Mouse (Mus musculus): ENCODE data around the gene Ston2. TPM values are rescaled to one million over a fixed set of nuclear protein-coding genes. Genes with fewer than 3 reads are reported as not detected.

Ston2 gene
- polyA plus RNA-seq, 1 experiment from 2014 or later, result 8.4 TPM

DNA sequence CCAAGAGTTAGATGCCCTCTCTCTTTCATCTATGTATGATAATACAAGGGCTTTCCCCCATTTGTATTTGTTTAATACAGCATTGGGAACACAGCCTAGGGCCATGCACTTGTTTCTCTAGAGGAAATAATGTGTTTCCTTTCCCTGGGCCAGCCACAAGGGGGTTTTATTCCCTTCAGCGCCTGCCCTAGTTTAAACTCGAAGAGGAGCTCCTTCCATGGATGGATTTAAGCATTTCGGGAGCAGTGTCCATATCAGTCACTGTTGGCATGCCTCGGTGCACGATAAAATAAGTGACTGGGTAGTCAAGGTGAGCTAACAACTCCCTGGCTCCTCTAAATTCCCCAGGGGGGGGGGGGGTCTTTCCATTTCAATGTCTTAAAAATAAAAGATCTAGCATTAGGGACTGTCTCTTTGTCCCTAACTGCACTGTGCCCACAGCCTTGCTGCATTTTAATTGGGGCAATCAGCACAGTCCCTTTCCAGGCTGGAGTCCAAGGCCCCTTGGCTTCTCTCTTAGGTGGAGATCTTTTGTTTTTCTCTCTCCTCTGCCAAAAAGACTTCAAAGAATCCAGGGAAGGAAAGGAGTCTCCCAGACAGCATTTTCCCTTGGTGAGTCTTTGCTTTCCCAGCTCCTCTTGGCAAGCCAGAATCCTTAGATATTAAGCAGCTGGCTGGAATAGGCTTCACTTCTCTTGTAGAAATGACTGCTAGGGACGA lies 55.3 kb downstream of the Ston2 start:
- WGBS, result 78% methylated on average over 6 of the region's 6 CpGs
- no peak overlapping the region for H3K4me3 ChIP-seq (ENCODE audit: low read depth, low read length)
- DNase-seq (ENCODE audit: low spot score, missing footprints) (no peak), ATAC-seq (ENCODE audit: low FRiP score) (no peak)
- no peaks in the 10 kb centered on the region for H3K36me3 ChIP-seq (ENCODE audit: control insufficient read depth, insufficient read depth, low read length)
- no peaks in the 10 kb centered on the region for H3K27me3 ChIP-seq (ENCODE audit: control insufficient read depth, insufficient read depth, low read length)
- H3K27ac ChIP-seq (ENCODE audit: low read depth, low read length), result no peak overlapping the region
- H3K4me1 ChIP-seq (ENCODE audit: control insufficient read depth, insufficient read depth, low read length), result no peaks in the 10 kb centered on the region
- no peaks in the 10 kb centered on the region for H3K9me3 ChIP-seq (ENCODE audit: control insufficient read depth, low read length)
- no peak overlapping the region for H3K9ac ChIP-seq (ENCODE audit: low read length)
- H3K4me2 ChIP-seq, result no peak overlapping the region

- H3K36me3 ChIP-seq (ENCODE audit: control insufficient read depth, insufficient read depth, low read length), result no peaks in the 10 kb centered on the region
- no peak for DNase-seq (ENCODE audit: low spot score, missing footprints)
- no peak overlapping the region for H3K27ac ChIP-seq (ENCODE audit: low read depth, low read length)
- no peaks in the 10 kb centered on the region for H3K9me3 ChIP-seq (ENCODE audit: control insufficient read depth, low read length)
- 87% methylated on average over 7 of the region's 7 CpGs for WGBS
- H3K4me1 ChIP-seq (ENCODE audit: control insufficient read depth, insufficient read depth, low read length), result no peaks in the 10 kb centered on the region
- no peaks in the 10 kb centered on the region for H3K27me3 ChIP-seq (ENCODE audit: control insufficient read depth, insufficient read depth, low read length)
- no peak overlapping the region for H3K9ac ChIP-seq (ENCODE audit: low read length)
- H3K4me2 ChIP-seq, result no peak overlapping the region
- H3K4me3 ChIP-seq (ENCODE audit: low read depth, low read length), result no peak overlapping the region
- no peak for ATAC-seq (ENCODE audit: low FRiP score)
Observed at GRCm38 (mm10) chr12:91726202-91726601, 62.0 kb downstream of the Ston2 start.

GRCm38 (mm10) chr12:91723912-91724311 lies 64.3 kb downstream of the Ston2 start:
- DNase-seq (ENCODE audit: low spot score, missing footprints) (no peak), ATAC-seq (ENCODE audit: low FRiP score) (no peak)
- Histone ChIP-seq H3K4me1 (ENCODE audit: control insufficient read depth, insufficient read depth, low read length) (no peaks in the 10 kb centered on the region), H3K4me2 (no peak overlapping the region), H3K27ac (ENCODE audit: low read depth, low read length) (no peak overlapping the region), H3K27me3 (ENCODE audit: control insufficient read depth, insufficient read depth, low read length) (no peaks in the 10 kb centered on the region), H3K9me3 (ENCODE audit: control insufficient read depth, low read length) (no peaks in the 10 kb centered on the region), H3K36me3 (ENCODE audit: control insufficient read depth, insufficient read depth, low read length) (no peaks in the 10 kb centered on the region), H3K4me3 (ENCODE audit: low read depth, low read length) (no peak overlapping the region), H3K9ac (ENCODE audit: low read length) (no peak overlapping the region)
- WGBS, result 82% methylated on average over 6 of the region's 6 CpGs

DNA sequence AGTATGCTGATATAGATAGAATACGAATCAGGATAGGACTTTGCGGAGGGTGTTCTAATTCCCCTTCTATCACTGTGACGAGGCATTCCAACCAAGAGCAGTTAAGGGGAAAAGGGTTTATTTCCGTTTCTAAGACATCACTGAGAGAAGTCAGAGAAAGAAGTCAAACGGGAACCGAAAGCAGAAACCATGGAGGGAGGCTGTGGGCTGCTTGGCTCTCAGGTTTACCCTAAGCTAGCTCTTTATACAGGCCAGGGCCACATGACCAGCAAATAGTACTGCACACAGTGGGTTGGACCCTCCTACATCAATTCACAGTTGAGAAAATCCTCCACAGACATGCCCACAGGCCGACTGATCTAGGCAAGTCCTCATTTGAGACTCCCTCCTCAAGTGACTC lies 69.1 kb downstream of the Ston2 start:
- Histone ChIP-seq H3K27ac (ENCODE audit: low read depth, low read length) (no peak overlapping the region), H3K36me3 (ENCODE audit: control insufficient read depth, insufficient read depth, low read length) (no peaks in the 10 kb centered on the region), H3K4me3 (ENCODE audit: low read depth, low read length) (no peak overlapping the region), H3K9ac (ENCODE audit: low read length) (no peak overlapping the region), H3K4me1 (ENCODE audit: control insufficient read depth, insufficient read depth, low read length) (no peaks in the 10 kb centered on the region), H3K4me2 (no peak overlapping the region), H3K27me3 (ENCODE audit: control insufficient read depth, insufficient read depth, low read length) (no peaks in the 10 kb centered on the region), H3K9me3 (ENCODE audit: control insufficient read depth, low read length) (no peaks in the 10 kb centered on the region)
- whole genome bisulfite sequencing, result 85% methylated on average over 7 of the region's 7 CpGs
- DNase-seq (ENCODE audit: low spot score, missing footprints) (no peak), ATAC-seq (ENCODE audit: low FRiP score) (no peak)

DNA sequence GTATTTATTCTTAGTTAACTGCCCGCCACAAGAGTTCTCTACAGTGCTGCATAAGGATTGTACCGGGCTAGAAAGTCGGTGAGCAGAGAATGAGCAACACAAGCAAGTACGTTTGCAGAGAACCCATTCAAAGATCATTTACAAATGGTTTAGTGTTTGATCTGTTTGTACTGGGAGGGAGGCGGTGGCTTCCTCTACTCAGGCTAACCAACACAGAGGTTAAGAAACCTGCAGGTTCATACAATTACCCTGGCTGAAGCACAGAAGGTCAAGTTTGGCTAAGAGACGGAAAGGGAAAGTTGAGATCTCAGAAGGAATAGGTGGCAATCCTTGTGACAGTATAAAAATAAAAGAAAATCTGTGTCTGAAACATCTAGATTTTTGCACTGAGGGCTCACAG lies 72.5 kb downstream of the Ston2 start:
- Histone ChIP-seq H3K9me3 (ENCODE audit: control insufficient read depth, low read length) (no peaks in the 10 kb centered on the region), H3K4me1 (ENCODE audit: control insufficient read depth, insufficient read depth, low read length) (peaks cover 3% of the 10 kb centered on the region; the same call in 1 of the 2 replicates), H3K36me3 (ENCODE audit: control insufficient read depth, insufficient read depth, low read length) (no peaks in the 10 kb centered on the region), H3K27ac (ENCODE audit: low read depth, low read length) (no peak overlapping the region), H3K9ac (ENCODE audit: low read length) (no peak overlapping the region), H3K27me3 (ENCODE audit: control insufficient read depth, insufficient read depth, low read length) (no peaks in the 10 kb centered on the region), H3K4me3 (ENCODE audit: low read depth, low read length) (no peak overlapping the region), H3K4me2 (no peak overlapping the region)
- ATAC-seq (ENCODE audit: low FRiP score), result no peak
- no peak for DNase-seq (ENCODE audit: low spot score, missing footprints)
- 78% methylated on average over 6 of the region's 6 CpGs for WGBS

DNA sequence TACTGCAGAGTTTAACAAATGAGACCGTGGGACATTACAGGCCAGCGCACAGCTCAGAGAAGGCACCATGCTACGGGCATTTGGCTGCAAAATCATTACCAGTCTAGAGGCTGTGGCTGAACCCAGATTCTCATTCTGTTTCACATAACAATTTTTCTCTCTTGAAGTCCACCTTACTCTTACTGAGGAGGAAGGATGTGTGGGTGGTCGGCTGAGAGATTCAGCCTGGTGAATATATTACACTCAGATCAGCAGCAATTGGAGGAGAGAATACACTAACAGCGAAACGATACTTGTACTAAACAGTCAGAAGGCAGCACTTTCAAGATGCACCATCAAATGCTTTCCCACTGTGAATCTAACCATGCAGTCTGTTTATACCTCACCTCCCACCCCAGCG lies 74.8 kb downstream of the Ston2 start:
- no peak overlapping the region for H3K9ac ChIP-seq (ENCODE audit: low read length)
- no peak overlapping the region for H3K4me3 ChIP-seq (ENCODE audit: low read depth, low read length)
- H3K4me2 ChIP-seq, result no peak overlapping the region
- no peak for DNase-seq (ENCODE audit: low spot score, missing footprints)
- H3K36me3 ChIP-seq (ENCODE audit: control insufficient read depth, insufficient read depth, low read length), result no peaks in the 10 kb centered on the region
- no peak for ATAC-seq (ENCODE audit: low FRiP score)
- no peaks in the 10 kb centered on the region for H3K9me3 ChIP-seq (ENCODE audit: control insufficient read depth, low read length)
- no peak overlapping the region for H3K27ac ChIP-seq (ENCODE audit: low read depth, low read length)
- H3K27me3 ChIP-seq (ENCODE audit: control insufficient read depth, insufficient read depth, low read length), result no peaks in the 10 kb centered on the region
- WGBS, result 94% methylated on average over 7 of the region's 7 CpGs
- peaks cover 3% of the 10 kb centered on the region; the same call in 1 of the 2 replicates for H3K4me1 ChIP-seq (ENCODE audit: control insufficient read depth, insufficient read depth, low read length)

GRCm38 (mm10) chr12:91711655-91712054 lies 76.5 kb downstream of the Ston2 start:
- H3K9ac ChIP-seq (ENCODE audit: low read length), result no peak overlapping the region
- no peaks in the 10 kb centered on the region for H3K27me3 ChIP-seq (ENCODE audit: control insufficient read depth, insufficient read depth, low read length)
- H3K4me2 ChIP-seq, result no peak overlapping the region
- no peaks in the 10 kb centered on the region for H3K36me3 ChIP-seq (ENCODE audit: control insufficient read depth, insufficient read depth, low read length)
- H3K4me1 ChIP-seq (ENCODE audit: control insufficient read depth, insufficient read depth, low read length), result peaks cover 3% of the 10 kb centered on the region; the same call in 1 of the 2 replicates
- ATAC-seq (ENCODE audit: low FRiP score) (no peak), DNase-seq (ENCODE audit: low spot score, missing footprints) (no peak)
- H3K27ac ChIP-seq (ENCODE audit: low read depth, low read length), result no peak overlapping the region
- no peak overlapping the region for H3K4me3 ChIP-seq (ENCODE audit: low read depth, low read length)
- H3K9me3 ChIP-seq (ENCODE audit: control insufficient read depth, low read length), result no peaks in the 10 kb centered on the region
- 85% methylated on average over 4 of the region's 4 CpGs for WGBS

DNA sequence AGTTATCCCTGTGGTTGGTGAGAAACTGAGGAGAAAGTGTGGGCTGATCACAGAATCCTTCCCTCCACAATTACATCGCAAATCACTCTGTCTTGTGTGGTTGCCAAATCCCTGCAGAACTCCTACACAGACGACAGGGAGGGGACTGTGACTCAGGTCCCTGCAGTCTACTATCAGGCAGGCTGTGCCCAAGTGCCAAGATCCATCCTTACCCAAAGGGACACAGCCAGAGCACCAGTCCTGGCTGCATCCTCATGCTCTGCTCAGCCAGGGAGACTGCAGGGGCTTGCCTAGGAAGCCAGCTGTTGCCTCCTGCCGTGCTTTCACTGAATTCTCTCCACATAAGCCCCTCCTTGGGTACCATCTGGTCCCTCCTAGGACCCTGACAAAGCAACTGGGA lies 77.3 kb downstream of the Ston2 start:
- Histone ChIP-seq H3K4me3 (ENCODE audit: low read depth, low read length) (no peak overlapping the region), H3K9me3 (ENCODE audit: control insufficient read depth, low read length) (no peaks in the 10 kb centered on the region), H3K27ac (ENCODE audit: low read depth, low read length) (no peak overlapping the region), H3K27me3 (ENCODE audit: control insufficient read depth, insufficient read depth, low read length) (no peaks in the 10 kb centered on the region), H3K9ac (ENCODE audit: low read length) (no peak overlapping the region), H3K36me3 (ENCODE audit: control insufficient read depth, insufficient read depth, low read length) (no peaks in the 10 kb centered on the region), H3K4me2 (no peak overlapping the region), H3K4me1 (ENCODE audit: control insufficient read depth, insufficient read depth, low read length) (peaks cover 3% of the 10 kb centered on the region; the same call in 1 of the 2 replicates)
- WGBS, result 27% methylated on average over 3 of the region's 3 CpGs
- no peak for DNase-seq (ENCODE audit: low spot score, missing footprints)
- ATAC-seq (ENCODE audit: low FRiP score), result peak; percentile 50

DNA sequence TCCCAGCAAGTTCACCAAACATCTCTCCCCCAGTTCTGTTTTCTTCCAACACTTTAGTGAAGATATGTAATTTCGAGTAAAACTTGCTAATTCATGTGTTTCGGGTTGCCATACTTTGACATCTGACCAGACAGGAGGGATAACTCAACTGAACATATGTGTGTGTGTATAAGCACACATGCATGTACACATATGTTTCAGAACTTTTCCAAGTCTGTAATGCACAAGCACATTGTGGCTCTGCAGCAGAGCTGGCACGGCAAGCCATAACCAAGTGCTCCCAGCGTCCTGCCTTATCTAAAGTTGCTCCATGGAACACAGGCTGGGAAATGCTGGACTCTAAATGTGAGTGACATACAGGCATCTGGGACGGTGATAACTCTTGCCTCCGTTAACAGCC lies 78.6 kb downstream of the Ston2 start:
- WGBS, result 84% methylated on average over 6 of the region's 6 CpGs

More for the DNA sequence above, 78.6 kb downstream of the Ston2 start:
- no peak overlapping the region for H3K9ac ChIP-seq (ENCODE audit: low read length)
- H3K9me3 ChIP-seq (ENCODE audit: control insufficient read depth, low read length), result no peaks in the 10 kb centered on the region
- H3K36me3 ChIP-seq (ENCODE audit: control insufficient read depth, insufficient read depth, low read length), result no peaks in the 10 kb centered on the region
- no peak overlapping the region for H3K4me2 ChIP-seq
- no peak overlapping the region for H3K27ac ChIP-seq (ENCODE audit: low read depth, low read length)
- DNase-seq (ENCODE audit: low spot score, missing footprints), result no peak
- peaks cover 3% of the 10 kb centered on the region; the same call in 1 of the 2 replicates for H3K4me1 ChIP-seq (ENCODE audit: control insufficient read depth, insufficient read depth, low read length)
- no peak overlapping the region for H3K4me3 ChIP-seq (ENCODE audit: low read depth, low read length)
- no peaks in the 10 kb centered on the region for H3K27me3 ChIP-seq (ENCODE audit: control insufficient read depth, insufficient read depth, low read length)
- no peak for ATAC-seq (ENCODE audit: low FRiP score)
